Mouse (Mus musculus) right cerebral cortex, postnatal 4 days (tissue): ENCODE data around the gene Lrrc29.

Source experiments
- DNase-seq: peaks from one replicate; pipeline ENCODE4 v3.0.0-alpha.2; 2022

The Lrrc29 gene

GRCm38 (mm10) chr8:105288958-105289732 is 36.9 kb downstream of the Lrrc29 start:
- peak; percentile 98 for DNase-seq

GRCm38 (mm10) chr8:105288231-105288630 is 37.8 kb downstream of the Lrrc29 start:
- no peak for DNase-seq

- no peak for DNase-seq
These were observed 39.2 kb downstream of the Lrrc29 start for GRCm38 (mm10) chr8:105286907-105287306.

DNA sequence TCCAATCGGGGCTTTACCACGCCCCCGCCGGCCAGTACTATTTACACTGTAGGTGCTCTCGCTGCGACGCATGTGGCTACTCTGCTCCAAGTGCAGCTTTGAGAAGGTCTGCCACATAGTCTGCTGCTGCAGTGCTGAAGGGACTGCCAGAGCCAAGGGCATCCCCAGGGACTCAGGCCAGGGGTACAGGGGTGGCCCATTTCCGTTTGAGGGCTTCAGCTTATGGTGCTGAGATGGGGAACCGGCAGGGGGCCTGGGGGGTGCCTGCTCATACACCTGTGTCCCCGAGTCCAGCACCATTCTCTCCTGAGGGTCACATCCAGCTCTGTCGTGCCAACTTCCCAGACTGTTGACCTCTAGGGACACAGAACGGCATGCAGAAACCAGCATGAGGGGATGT is 40.6 kb downstream of the Lrrc29 start:
- no peak for DNase-seq

DNA sequence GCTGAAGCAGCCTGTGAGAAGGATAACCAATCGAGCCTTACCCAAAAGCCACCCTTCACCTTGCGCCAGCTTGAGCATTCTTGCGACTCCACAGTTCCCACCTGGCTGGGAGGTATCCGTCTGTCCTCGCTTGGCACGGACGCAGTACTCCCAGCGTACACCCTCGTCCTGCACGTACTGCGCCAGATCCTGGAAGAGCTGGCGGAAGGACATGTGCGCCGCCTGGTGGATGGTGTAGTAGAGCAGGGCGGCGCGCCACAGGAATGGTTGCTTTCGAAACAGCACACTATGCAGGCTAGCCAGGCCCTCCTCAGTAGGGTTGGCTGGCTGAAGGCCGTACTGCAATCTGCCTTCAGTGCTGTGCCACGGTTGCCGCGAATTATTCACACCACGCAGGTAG is 43.0 kb downstream of the Lrrc29 start:
- peak; percentile 58 for DNase-seq

DNA sequence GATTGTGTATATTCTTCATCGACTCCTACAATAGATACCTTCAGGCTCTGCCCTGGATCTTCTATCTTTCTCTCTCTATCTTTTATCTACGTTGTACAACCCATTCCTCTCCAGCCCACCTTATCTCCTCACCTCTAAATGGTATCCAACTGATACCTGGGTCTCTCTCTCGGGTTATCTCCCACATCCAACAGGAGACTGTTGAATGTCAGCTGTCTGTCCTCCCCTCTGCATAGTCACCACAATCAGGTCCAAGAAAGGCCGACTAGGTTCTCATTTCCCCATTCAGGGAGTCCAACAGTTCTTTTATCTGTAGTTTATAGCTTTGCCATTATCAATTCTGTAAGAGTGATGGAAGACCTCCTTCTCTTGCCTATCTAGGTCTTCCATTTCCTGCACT is 43.8 kb downstream of the Lrrc29 start:
- no peak for DNase-seq

DNA sequence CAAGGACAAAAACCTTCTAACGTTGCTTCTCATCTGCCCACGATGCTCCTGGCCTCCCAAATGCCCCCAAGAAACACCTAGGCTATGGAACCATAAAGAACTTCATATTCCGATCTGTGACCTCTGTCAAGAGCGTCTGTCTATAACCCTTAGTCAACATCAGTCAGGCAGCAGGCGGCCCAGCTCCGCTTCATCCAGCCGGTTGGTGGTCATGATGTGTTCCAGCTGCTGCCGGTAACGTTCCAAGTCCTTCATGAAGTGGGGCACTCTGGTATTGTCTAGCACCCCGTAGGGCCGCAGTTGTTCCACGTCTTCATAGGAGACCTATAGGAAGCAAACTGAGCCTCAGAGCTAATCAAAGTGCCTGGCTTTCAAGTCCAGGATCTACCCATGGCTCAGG is 44.3 kb downstream of the Lrrc29 start:
- DNase-seq, result no peak

GRCm38 (mm10) chr8:105280567-105280966 is 45.5 kb downstream of the Lrrc29 start:
- DNase-seq, result no peak

- DNase-seq, result peak; percentile 75
These were observed 47.2 kb downstream of the Lrrc29 start for GRCm38 (mm10) chr8:105278911-105279334.

DNA sequence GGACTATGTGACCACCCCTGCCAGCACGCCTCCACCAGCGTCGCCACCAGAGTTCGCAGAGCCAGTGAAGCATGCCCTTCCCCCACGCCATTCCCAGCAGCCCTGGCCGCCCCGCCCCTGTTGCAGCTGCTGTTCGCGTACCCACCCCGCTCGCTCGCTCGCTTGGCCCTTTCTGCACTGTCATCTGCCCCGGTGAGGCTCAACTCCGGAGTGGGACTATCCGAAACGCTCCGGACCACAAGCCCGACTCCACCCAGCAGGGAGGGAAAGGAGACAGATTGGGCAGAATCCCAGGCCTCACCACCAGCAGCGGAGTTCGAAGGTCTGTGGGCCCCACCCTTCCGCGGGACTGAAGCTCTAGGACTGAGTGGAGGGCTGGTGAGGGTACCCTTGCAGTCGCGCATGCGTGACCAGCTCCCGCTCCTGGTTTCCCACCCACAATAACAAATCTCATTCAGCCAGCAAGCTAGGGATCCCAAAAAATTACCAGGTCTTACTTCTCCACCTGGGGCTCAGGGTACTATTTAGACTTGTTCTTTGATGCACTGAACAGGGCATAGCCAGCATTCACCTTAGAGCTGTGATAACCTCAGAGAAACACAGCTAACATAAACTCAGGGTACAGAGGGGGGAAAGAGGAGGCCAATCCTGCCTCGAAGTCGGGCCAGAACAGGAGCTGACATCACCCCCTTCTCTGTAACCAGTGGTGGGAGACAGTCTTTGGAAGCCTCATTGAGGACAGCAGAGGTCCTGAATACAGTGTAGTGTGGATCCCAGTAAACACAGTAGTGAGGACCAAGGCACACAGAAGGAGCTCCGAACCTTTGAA is 49.6 kb downstream of the Lrrc29 start:
- DNase-seq, result peak; percentile 62

GRCm38 (mm10) chr8:105275840-105276239 is 50.2 kb downstream of the Lrrc29 start, which contains the start of gene Nol3:
Gene Nol3 (plus strand): TSS chr8:105276140.
- DNase-seq, result no peak

GRCm38 (mm10) chr8:105275387-105275786 is 50.7 kb downstream of the Lrrc29 start:
- DNase-seq, result no peak

DNA sequence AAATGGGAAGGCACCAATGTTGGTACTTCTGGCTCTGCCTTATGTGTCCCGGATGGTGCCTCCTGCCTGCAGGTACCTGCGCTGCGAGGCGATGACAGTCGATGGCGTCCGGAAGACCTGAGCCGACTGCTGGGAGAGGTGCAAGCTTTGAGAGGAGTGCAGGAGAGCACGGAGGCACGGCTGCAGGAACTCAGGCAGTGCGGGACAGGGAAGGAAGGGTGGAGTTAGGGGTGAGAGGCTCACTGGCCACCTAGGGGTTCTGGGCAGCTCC is 55.2 kb downstream of the Lrrc29 start:
- DNase-seq, result no peak

- no peak for DNase-seq
These were observed 55.8 kb downstream of the Lrrc29 start for GRCm38 (mm10) chr8:105270101-105270915.

DNA sequence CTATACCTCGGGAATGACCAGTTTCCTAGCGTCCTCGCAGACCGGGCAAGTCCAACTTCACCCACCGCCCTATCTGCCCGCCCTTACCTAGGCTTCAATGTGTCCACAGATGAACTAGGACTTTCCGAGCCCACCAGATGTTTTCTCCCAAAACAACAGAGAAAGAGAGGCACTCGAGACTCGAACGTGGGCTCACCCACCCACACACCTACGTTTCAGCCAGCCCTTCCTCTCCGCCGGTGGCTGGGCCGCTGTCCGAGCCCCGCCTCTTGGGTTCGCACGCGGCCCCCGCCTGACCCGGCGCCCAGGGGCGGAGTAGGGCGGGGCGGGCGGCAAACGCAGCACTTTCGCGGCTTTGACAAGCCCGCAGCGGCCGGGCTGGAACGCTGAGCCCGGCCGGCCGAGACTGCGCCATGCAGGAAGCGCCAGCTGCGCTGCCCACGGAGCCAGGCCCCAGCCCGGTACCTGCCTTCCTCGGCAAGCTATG is 56.6 kb downstream of the Lrrc29 start, which contains the start of gene Hsf4:
TSS of gene Hsf4 (plus strand) at position 341 of the 487 bp plus-strand sequence.
- DNase-seq, result no peak

GRCm38 (mm10) chr8:105269075-105269458 is 57.0 kb downstream of the Lrrc29 start:
- DNase-seq, result no peak

- DNase-seq, result peak; percentile 89
These were observed 57.6 kb downstream of the Lrrc29 start for GRCm38 (mm10) chr8:105268342-105269074.

- no peak for DNase-seq
These were observed 59.3 kb downstream of the Lrrc29 start for GRCm38 (mm10) chr8:105266775-105267174.

DNA sequence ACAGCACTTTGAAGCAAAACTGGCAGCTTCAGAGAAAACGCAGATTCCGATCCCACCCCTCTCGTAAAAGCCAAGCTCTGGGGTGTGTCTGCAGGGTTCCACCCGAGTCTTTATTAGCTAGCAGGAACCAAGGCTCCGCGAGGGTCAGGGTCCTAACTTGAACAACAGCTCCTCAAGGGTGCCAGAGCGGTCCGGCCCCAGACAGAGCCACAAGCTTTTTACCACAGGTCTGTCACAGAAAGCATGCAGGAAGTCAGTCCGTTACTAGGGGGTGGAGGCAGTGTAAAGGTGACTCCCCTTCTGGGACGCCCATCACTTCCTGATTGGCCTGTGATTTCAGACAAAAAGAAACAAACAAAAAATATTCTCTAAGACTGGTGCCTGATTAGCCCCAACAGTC is 61.0 kb downstream of the Lrrc29 start:
- DNase-seq, result no peak

- DNase-seq, result no peak
These were observed 61.8 kb downstream of the Lrrc29 start, which contains the start of the genes Tradd and Fbxl8 for GRCm38 (mm10) chr8:105264024-105264982. Gene Tradd (minus strand): TSS chr8:105264609. Gene Fbxl8 (plus strand): TSS chr8:105264648.
